Mouse (Mus musculus) thymus, postnatal 10 days (tissue): ENCODE data around the gene Hsd11b1.

ENCODE experiments used
- DNase-seq, 2 experiments: peaks; one replicate each; pipeline ENCODE4 v3.0.0; 2021; ENCODE audit warnings: low spot score in 2 of 2

Hsd11b1 gene

GRCm38 (mm10) chr1:193201383-193201778 is 62.5 kb downstream of the Hsd11b1 start, which contains the start of gene Traf3ip3:
TSS of gene Traf3ip3 (minus strand) at chr1:193201703.
- peak; percentile 79 to 85 for DNase-seq

- peak; percentile 62 to 65 for DNase-seq
Observed at GRCm38 (mm10) chr1:193200640-193201382, 63.1 kb downstream of the Hsd11b1 start.

GRCm38 (mm10) chr1:193198312-193198711 is 65.6 kb downstream of the Hsd11b1 start:
- no peak for DNase-seq

GRCm38 (mm10) chr1:193197494-193198205 is 66.2 kb downstream of the Hsd11b1 start:
- DNase-seq = no peak

- no peak for DNase-seq
Observed at GRCm38 (mm10) chr1:193195169-193195810, 68.6 kb downstream of the Hsd11b1 start.

GRCm38 (mm10) chr1:193194416-193195140 is 69.3 kb downstream of the Hsd11b1 start:
- DNase-seq = no peak

- no peak for DNase-seq
Observed at GRCm38 (mm10) chr1:193191675-193192283, 72.1 kb downstream of the Hsd11b1 start.

GRCm38 (mm10) chr1:193189771-193190170 is 74.1 kb downstream of the Hsd11b1 start:
- no peak for DNase-seq

- DNase-seq = peak; percentile 50 to 55
Observed at GRCm38 (mm10) chr1:193189151-193189621, 74.7 kb downstream of the Hsd11b1 start.

GRCm38 (mm10) chr1:193188257-193188656 is 75.6 kb downstream of the Hsd11b1 start:
- DNase-seq = no peak

- DNase-seq = no peak
Observed at GRCm38 (mm10) chr1:193181104-193181503, 82.8 kb downstream of the Hsd11b1 start.

- no peak for DNase-seq
Observed at GRCm38 (mm10) chr1:193174143-193174733, 89.6 kb downstream of the Hsd11b1 start.

- no peak for DNase-seq
Observed at GRCm38 (mm10) chr1:193173810-193174129, 90.1 kb downstream of the Hsd11b1 start.

- peak; percentile 98 for DNase-seq
Observed at GRCm38 (mm10) chr1:193172991-193173809, 90.7 kb downstream of the Hsd11b1 start.
